Mouse (Mus musculus) heart, embryonic 14.5 days (tissue): ENCODE measurements at regions not wholly inside any gene's neighbourhood (a gene's known extent, or its start where the extent isn't known, plus 50 kb on each side); places are given as distances from the start of the nearest gene placed in this dataset.

Source experiments
- ATAC-seq: fragments of 200-750 bp; cut with Nextera tagmentation; 2 replicates; pipeline ENCODE4 v1.8.0; 2017; ENCODE audit warnings: low read depth, moderate TSS enrichment; ENCODE audit not compliant: insufficient number of reproducible peaks, insufficient read depth, low FRiP score
- H3K27ac ChIP-seq, 2 experiments: fragments of 200-500 bp in 1 of 2; fragments of 300-500 bp in 1 of 2; sonication (generic) in 1 of 2; replicated peaks in 1 of 2; 2 replicates each; pipeline ENCODE4 v1.5.1; 2012 to 2014; ENCODE audit warnings: low read depth in 2 of 2, low read length in 2 of 2, control low read depth in 1 of 2, mild to moderate bottlenecking in 1 of 2, mixed read lengths in 1 of 2; ENCODE audit not compliant: control insufficient read depth in 1 of 2, insufficient read depth in 1 of 2
- H3K27me3 ChIP-seq: fragments of 300-500 bp; sonication (generic); 2 replicates; pipeline ENCODE4 v1.6.1; 2014; ENCODE audit warnings: mild to moderate bottlenecking, low read length, control low read depth; ENCODE audit not compliant: control insufficient read depth, insufficient read depth
- H3K36me3 ChIP-seq: fragments of 300-500 bp; sonication (generic); 2 replicates; pipeline ENCODE4 v1.6.1; 2014; ENCODE audit warnings: mild to moderate bottlenecking, control low read depth, low read length, mixed read lengths; ENCODE audit not compliant: control insufficient read depth, insufficient read depth
- H3K4me1 ChIP-seq, 2 experiments: fragments of 200-500 bp in 1 of 2; fragments of 300-500 bp in 1 of 2; sonication (generic) in 1 of 2; 2 replicates each; pipeline ENCODE4 v1.6.1; 2012 to 2014; ENCODE audit warnings: low read length in 2 of 2, control low read depth in 1 of 2, mixed read lengths in 1 of 2; ENCODE audit not compliant: control insufficient read depth in 2 of 2, insufficient read depth in 2 of 2
- H3K4me2 ChIP-seq: fragments of 300-500 bp; sonication (generic); 2 replicates; pipeline ENCODE4 v1.6.1; 2014; ENCODE audit warnings: mild to moderate bottlenecking, low read length
- H3K4me3 ChIP-seq, 2 experiments: fragments of 200-500 bp in 1 of 2; fragments of 300-500 bp in 1 of 2; sonication (generic) in 1 of 2; 2 replicates each; pipeline ENCODE4 v1.5.1; 2012 to 2014; ENCODE audit warnings: low read length in 2 of 2, mild to moderate bottlenecking in 2 of 2, control low read depth in 1 of 2, low read depth in 1 of 2, moderate library complexity in 1 of 2; ENCODE audit not compliant: control insufficient read depth in 1 of 2, insufficient read depth in 1 of 2
- H3K9ac ChIP-seq: fragments of 300-500 bp; sonication (generic); 2 replicates; pipeline ENCODE4 v1.6.1; 2014; ENCODE audit warnings: mild to moderate bottlenecking, low read length
- H3K9me3 ChIP-seq: fragments of 300-500 bp; sonication (generic); 2 replicates; pipeline ENCODE4 v1.6.1; 2016; ENCODE audit warnings: low read length, control low read depth; ENCODE audit not compliant: control insufficient read depth
- WGBS: fragments of 180-500 bp; shearing (Covaris S2); extraction: QIAGEN DNeasy Blood & Tissue Kit; methylation state at CpG from one replicate; pipeline ENCODE4 v1.1.7; 2014; 5-methylcytosine and 5-hydroxymethylcytosine counted together

DNA sequence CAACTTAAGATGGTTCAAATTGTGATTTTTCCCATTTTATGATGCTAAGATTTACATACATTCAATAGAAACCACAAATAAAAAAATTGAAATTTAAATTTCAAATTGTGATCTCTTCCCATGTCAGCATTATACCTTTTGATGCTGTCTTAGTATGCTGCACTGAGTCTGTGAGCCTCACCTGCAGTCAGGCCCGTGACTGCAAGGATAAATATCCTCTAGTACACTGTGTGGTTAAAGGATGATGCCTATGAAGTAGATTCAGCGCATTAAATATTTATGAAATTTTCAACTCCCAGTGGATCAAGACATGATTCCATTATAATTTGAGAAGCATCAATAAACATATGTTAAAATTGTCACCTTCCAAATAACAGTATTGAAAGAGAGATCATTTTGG lies 340.4 kb downstream of the Mllt3 start:
- no peaks in the 10 kb centered on the region for H3K4me1 ChIP-seq
- 88% methylated on average over 2 of the region's 2 CpGs for WGBS
- no peaks in the 10 kb centered on the region for H3K27me3 ChIP-seq
- no peak overlapping the region for H3K4me3 ChIP-seq
- no peak overlapping the region for H3K9ac ChIP-seq
- no peak overlapping the region for H3K27ac ChIP-seq
- no peaks in the 10 kb centered on the region for H3K9me3 ChIP-seq
- H3K4me2 ChIP-seq = no peak overlapping the region
- ATAC-seq = no peak
- no peaks in the 10 kb centered on the region for H3K36me3 ChIP-seq

DNA sequence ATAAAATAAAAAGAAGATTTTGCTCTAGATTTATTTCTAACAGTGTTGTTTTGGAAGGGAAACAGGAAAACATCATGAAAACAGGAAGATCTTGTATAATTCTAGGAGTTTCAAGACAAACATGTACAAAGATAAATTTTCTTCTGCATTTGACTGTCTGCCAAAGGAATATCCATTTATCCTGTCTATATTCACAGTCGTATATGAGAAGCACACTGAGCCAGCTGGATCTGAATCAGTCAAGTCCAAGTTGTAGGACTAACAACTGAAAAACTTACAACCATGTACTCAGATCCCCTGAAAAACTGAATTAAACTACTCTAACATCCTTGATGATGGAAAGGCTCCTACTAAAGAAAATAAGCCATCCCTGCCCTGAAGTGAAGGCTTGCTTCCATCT lies 348.2 kb downstream of the Mllt3 start:
- no peaks in the 10 kb centered on the region for H3K36me3 ChIP-seq
- H3K27me3 ChIP-seq = no peaks in the 10 kb centered on the region
- H3K4me2 ChIP-seq = no peak overlapping the region
- WGBS = 62% methylated on average over 1 of the region's 1 CpGs
- peaks cover 0 to 5% of the 10 kb centered on the region in 2 experiments; a peak in 2 of 4 replicates for H3K4me1 ChIP-seq
- no peaks in the 10 kb centered on the region for H3K9me3 ChIP-seq
- no peak overlapping the region for H3K9ac ChIP-seq
- no peak for ATAC-seq
- no peak overlapping the region for H3K27ac ChIP-seq
- no peak overlapping the region for H3K4me3 ChIP-seq

GRCm38 (mm10) chr4:87682783-87683182 lies 350.4 kb downstream of the Mllt3 start:
- H3K4me1 ChIP-seq = peaks cover 0 to 5% of the 10 kb centered on the region in 2 experiments; a peak in 2 of 4 replicates
- no peak overlapping the region for H3K4me2 ChIP-seq
- H3K9me3 ChIP-seq = no peaks in the 10 kb centered on the region
- H3K4me3 ChIP-seq = no peak overlapping the region
- H3K36me3 ChIP-seq = no peaks in the 10 kb centered on the region
- no peaks in the 10 kb centered on the region for H3K27me3 ChIP-seq
- WGBS = 85% methylated on average over 2 of the region's 2 CpGs
- H3K27ac ChIP-seq = no peak overlapping the region
- ATAC-seq = no peak
- no peak overlapping the region for H3K9ac ChIP-seq

DNA sequence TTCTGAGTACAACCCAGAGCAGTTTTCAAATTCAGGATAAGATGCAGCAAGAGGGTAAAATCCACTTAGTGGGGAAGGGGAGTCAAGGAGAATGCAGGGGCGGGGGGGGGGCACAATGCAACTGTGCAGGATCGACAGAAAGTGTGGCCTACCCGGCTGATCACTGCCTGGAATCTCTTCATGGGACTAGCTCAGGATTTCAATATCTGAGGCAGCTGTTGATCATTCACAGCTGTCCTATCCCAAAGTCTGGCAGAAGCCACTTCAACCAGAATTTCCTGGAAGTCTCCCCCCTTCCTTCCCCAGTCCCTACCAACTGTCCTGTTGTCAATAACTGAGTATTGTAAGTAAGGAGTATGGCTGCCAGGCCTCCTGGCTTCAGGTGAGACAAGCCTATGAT lies 362.1 kb downstream of the Mllt3 start:
- WGBS = 82% methylated on average over 3 of the region's 3 CpGs
- no peak overlapping the region for H3K4me3 ChIP-seq
- H3K27me3 ChIP-seq = no peaks in the 10 kb centered on the region
- H3K9ac ChIP-seq = no peak overlapping the region
- H3K36me3 ChIP-seq = no peaks in the 10 kb centered on the region
- no peak overlapping the region for H3K27ac ChIP-seq
- no peaks in the 10 kb centered on the region for H3K9me3 ChIP-seq
- no peaks in the 10 kb centered on the region for H3K4me1 ChIP-seq
- no peak for ATAC-seq
- no peak overlapping the region for H3K4me2 ChIP-seq

DNA sequence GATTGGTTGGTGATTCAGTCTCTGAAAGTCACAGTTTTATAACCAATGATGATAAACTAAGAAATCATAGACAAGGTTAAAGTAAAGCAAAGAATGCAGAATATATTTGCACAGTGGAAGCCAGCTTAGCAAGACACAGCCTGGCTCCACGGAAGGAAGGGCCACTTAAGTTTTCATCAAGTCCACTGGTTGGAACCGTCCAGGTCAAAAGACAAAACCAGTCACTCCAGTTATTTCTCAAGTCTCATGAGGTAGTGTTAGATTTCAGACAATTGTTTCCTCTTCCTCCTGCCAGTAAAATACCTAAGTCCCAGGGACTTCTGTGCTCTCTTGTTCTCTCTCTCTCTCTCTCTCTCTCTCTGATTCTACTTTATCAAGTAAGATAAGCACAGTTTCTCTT lies 363.0 kb downstream of the Mllt3 start:
- Histone ChIP-seq H3K4me3 (no peak overlapping the region), H3K4me2 (no peak overlapping the region), H3K36me3 (no peaks in the 10 kb centered on the region), H3K4me1 (no peaks in the 10 kb centered on the region), H3K27ac (no peak overlapping the region), H3K9ac (no peak overlapping the region), H3K27me3 (no peaks in the 10 kb centered on the region), H3K9me3 (no peaks in the 10 kb centered on the region)
- WGBS = 47% methylated on average over 2 of the region's 2 CpGs
- no peak for ATAC-seq

- no peak overlapping the region for H3K27ac ChIP-seq
- H3K4me2 ChIP-seq = no peak overlapping the region
- H3K4me1 ChIP-seq = no peaks in the 10 kb centered on the region
- 92% methylated on average over 1 of the region's 1 CpGs for WGBS
- no peak for ATAC-seq
- H3K36me3 ChIP-seq = no peaks in the 10 kb centered on the region
- no peak overlapping the region for H3K4me3 ChIP-seq
- no peaks in the 10 kb centered on the region for H3K27me3 ChIP-seq
- no peaks in the 10 kb centered on the region for H3K9me3 ChIP-seq
- H3K9ac ChIP-seq = no peak overlapping the region
These were observed 363.7 kb downstream of the Mllt3 start for GRCm38 (mm10) chr4:87669480-87669879.

DNA sequence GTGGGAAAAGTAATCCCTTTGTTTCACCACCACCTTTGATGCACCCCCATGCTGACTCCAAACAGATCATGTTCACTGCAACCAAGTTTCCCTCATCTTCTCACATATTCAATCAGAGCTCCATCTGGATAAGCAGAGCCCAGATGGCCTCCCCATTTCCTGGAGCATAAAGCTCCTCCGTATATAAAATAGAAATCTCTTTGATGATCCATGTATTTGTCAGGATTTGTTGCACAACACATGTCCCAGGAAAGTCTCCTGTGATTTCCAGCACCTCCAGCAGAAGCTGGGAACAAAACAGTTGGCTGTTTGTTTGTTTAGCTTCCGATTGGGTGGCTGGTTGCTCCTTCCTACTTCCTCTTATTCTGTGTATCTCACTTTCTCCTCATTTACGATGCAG lies 364.9 kb downstream of the Mllt3 start:
- Histone ChIP-seq H3K36me3 (no peaks in the 10 kb centered on the region), H3K9ac (no peak overlapping the region), H3K4me2 (no peak overlapping the region), H3K4me3 (no peak overlapping the region), H3K27me3 (no peaks in the 10 kb centered on the region), H3K27ac (no peak overlapping the region), H3K4me1 (no peaks in the 10 kb centered on the region), H3K9me3 (no peaks in the 10 kb centered on the region)
- no peak for ATAC-seq
- WGBS = 51% methylated on average over 3 of the region's 3 CpGs

GRCm38 (mm10) chr4:87667556-87668154 lies 365.5 kb downstream of the Mllt3 start:
- ATAC-seq = no peak
- Histone ChIP-seq H3K27me3 (no peaks in the 10 kb centered on the region), H3K9ac (no peak overlapping the region), H3K9me3 (no peaks in the 10 kb centered on the region), H3K4me1 (peaks cover 2 to 3% of the 10 kb centered on the region in 2 experiments; a peak in 3 of 4 replicates), H3K4me2 (no peak overlapping the region), H3K27ac (no peak overlapping the region), H3K36me3 (no peaks in the 10 kb centered on the region), H3K4me3 (no peak overlapping the region)
- WGBS = 79% methylated on average over 5 of the region's 5 CpGs
